Mouse (Mus musculus) olfactory bulb, adult 2 months (tissue): ENCODE measurements around the gene Gmeb1.

ENCODE experiments used
- CTCF ChIP-seq: fragments of 200-500 bp; IDR thresholded peaks from 2 replicates; pipeline ENCODE4 v1.5.1; 2012; ENCODE audit warnings: low read depth, mild to moderate bottlenecking, low read length, moderate library complexity; ENCODE audit not compliant: insufficient read depth
- POLR2A ChIP-seq: fragments of 200-500 bp; IDR thresholded peaks from 2 replicates; pipeline ENCODE4 v1.6.1; 2012; ENCODE audit warnings: mild to moderate bottlenecking, low read depth, low read length, moderate library complexity; ENCODE audit not compliant: insufficient read depth

DNA sequence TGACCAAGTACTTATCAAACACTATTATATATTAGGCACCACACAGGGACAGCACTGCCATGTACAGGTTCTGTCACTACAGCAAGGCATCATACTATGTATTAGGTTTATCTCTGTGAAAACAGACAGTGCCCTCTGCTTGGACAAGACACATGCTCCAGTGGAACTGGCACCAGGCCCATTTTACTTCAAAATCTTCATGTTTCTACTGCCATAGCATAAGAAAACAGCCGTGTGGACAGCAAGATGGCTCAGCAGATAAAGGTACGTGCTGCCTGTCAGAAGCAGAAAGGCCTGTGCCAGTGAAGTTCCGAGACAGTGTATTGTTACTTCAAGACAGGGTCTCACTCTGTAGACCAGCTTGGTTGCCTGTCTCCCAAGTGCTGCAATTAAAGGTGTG is 20.2 kb downstream of the Gmeb1 start:
- TF ChIP-seq CTCF (no peak), POLR2A (no peak)
